Mouse (Mus musculus) liver, postnatal 0 days (tissue): ENCODE measurements at regions not wholly inside any gene's neighbourhood (a gene's known extent, or its start where the extent isn't known, plus 50 kb on each side); places are given as distances from the start of the nearest gene placed in this dataset.

Experiments
- ATAC-seq: fragments of 200-750 bp; cut with Nextera tagmentation; 2 replicates; pipeline ENCODE4 v1.8.0; 2017; ENCODE audit warnings: mild to moderate bottlenecking, moderate library complexity
- DNase-seq: peaks from one replicate; pipeline ENCODE4 v3.0.0-alpha.2; 2016
- H3K27ac ChIP-seq: fragments of 300-500 bp; sonication (generic); 2 replicates; pipeline ENCODE4 v1.5.1; 2014; ENCODE audit warnings: antibody characterized with exemption, moderate library complexity, mild to moderate bottlenecking, low read depth
- H3K27me3 ChIP-seq: fragments of 300-500 bp; sonication (generic); 2 replicates; pipeline ENCODE4 v1.6.1; 2014; ENCODE audit warnings: low read length, control low read depth, mixed read lengths; ENCODE audit not compliant: insufficient read depth
- H3K36me3 ChIP-seq: fragments of 300-500 bp; sonication (generic); replicated peaks from 2 replicates; pipeline ENCODE4 v1.6.1; 2014; ENCODE audit warnings: mild to moderate bottlenecking, control low read depth, low read length, moderate library complexity, mixed read lengths; ENCODE audit not compliant: insufficient read depth
- H3K4me1 ChIP-seq: fragments of 300-500 bp; sonication (generic); 2 replicates; pipeline ENCODE4 v1.6.1; 2014; ENCODE audit warnings: antibody characterized with exemption, mild to moderate bottlenecking, control low read depth; ENCODE audit not compliant: insufficient read depth
- H3K4me2 ChIP-seq: fragments of 300-500 bp; sonication (generic); 2 replicates; pipeline ENCODE4 v1.6.1; 2014; ENCODE audit warnings: low read depth, mild to moderate bottlenecking, low read length, moderate library complexity, mixed read lengths
- H3K4me3 ChIP-seq: fragments of 300-500 bp; sonication (generic); 2 replicates; pipeline ENCODE4 v1.5.1; 2014; ENCODE audit warnings: low read depth, low read length
- H3K9ac ChIP-seq: fragments of 300-500 bp; sonication (generic); replicated peaks from 2 replicates; pipeline ENCODE4 v1.6.1; 2014; ENCODE audit warnings: mild to moderate bottlenecking, moderate library complexity
- H3K9me3 ChIP-seq: fragments of 300-500 bp; sonication (generic); 2 replicates; pipeline ENCODE4 v1.6.1; 2016; ENCODE audit warnings: mild to moderate bottlenecking, control low read depth, low read length, mixed read lengths
- CTCF ChIP-seq: sonication (generic); IDR thresholded peaks from 2 replicates; pipeline ENCODE4 v1.5.1; 2016; ENCODE audit warnings: antibody characterized with exemption, low read depth
- EP300 ChIP-seq: IDR thresholded peaks from 2 replicates; pipeline ENCODE4 v1.6.1; 2016; ENCODE audit warnings: antibody characterized with exemption, low read depth, mild to moderate bottlenecking
- WGBS: fragments of 180-500 bp; shearing (Covaris S2); extraction: QIAGEN DNeasy Blood & Tissue Kit; methylation state at CpG from one replicate; pipeline ENCODE4 v1.1.7; 2014; ENCODE audit not compliant: insufficient replicate concordance; 5-methylcytosine and 5-hydroxymethylcytosine counted together

- ATAC-seq (no peak), DNase-seq (no peak)
- Histone ChIP-seq H3K27me3 (no peaks in the 10 kb centered on the region), H3K4me1 (no peaks in the 10 kb centered on the region), H3K36me3 (no peaks in the 10 kb centered on the region), H3K9ac (no peak overlapping the region), H3K9me3 (no peaks in the 10 kb centered on the region), H3K27ac (no peak overlapping the region), H3K4me2 (no peak overlapping the region), H3K4me3 (no peak overlapping the region)
- 79% methylated on average over 8 of the region's 8 CpGs for WGBS
- TF ChIP-seq EP300 = no peak
- no peak for TF ChIP-seq CTCF
These were observed 363.4 kb upstream of the Nr2f2 start for GRCm38 (mm10) chr7:70729896-70730295.

DNA sequence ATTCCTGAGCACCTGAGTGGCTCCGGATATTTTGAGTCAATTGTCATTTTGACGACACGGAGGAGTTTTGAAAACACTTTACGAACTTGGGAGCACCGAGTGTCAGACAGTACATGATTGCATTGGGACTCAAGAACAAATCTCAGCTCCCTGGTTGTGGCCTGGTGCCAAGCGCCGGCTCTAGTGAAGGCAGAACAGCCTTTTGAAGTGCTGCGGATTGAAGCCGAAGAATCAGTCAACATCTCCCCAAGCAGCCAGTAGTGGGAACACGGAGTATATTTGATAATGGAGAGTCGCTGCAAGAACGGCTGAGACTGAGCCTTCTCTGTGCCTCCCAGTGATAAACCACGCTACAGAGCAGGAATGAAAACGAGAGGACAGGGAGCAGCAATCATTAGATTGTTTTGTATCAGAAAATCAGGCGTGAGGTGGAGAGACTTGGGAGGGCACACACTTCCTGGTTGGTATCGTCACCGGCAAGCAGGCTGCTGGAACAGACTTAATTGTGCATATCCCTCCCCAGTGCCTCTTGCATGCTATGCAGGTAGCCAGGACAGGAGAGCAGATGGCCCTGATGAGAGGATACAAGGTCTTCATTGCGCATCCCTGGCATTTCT lies 351.7 kb upstream of the Nr2f2 start:
- Histone ChIP-seq H3K27me3 (no peaks in the 10 kb centered on the region), H3K27ac (no peak overlapping the region), H3K4me1 (no peaks in the 10 kb centered on the region), H3K4me2 (no peak overlapping the region), H3K4me3 (no peak overlapping the region), H3K9me3 (no peaks in the 10 kb centered on the region), H3K9ac (no peak overlapping the region), H3K36me3 (no peaks in the 10 kb centered on the region)
- no peak for DNase-seq
- no peak for TF ChIP-seq CTCF
- TF ChIP-seq EP300 = no peak
- WGBS = 75% methylated on average over 18 of the region's 18 CpGs
- no peak for ATAC-seq

DNA sequence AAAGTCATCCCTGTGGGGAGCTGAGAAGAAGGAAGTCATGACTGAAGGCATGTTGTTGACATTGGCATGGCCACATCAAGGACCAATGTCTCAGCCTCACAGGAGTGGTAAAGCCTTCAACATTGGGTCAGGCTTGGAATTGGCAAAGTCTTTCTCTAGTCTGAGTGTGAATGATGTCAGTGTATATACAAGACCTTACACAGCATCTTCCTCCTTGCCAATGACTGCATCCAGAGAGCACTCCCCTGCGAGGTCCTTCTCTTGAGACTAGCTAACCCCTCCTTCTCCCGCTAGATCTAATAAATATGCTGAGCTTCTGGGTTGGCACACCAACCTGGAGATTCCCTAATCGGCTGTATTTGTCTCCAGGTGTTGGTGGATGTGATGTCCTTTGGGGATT lies 351.1 kb upstream of the Nr2f2 start:
- no peak for ATAC-seq
- Histone ChIP-seq H3K4me2 (no peak overlapping the region), H3K9me3 (no peaks in the 10 kb centered on the region), H3K36me3 (no peaks in the 10 kb centered on the region), H3K27me3 (no peaks in the 10 kb centered on the region), H3K4me3 (no peak overlapping the region), H3K9ac (no peak overlapping the region), H3K4me1 (no peaks in the 10 kb centered on the region), H3K27ac (no peak overlapping the region)
- WGBS = 80% methylated on average over 3 of the region's 3 CpGs
- no peak for DNase-seq
- TF ChIP-seq CTCF (no peak), EP300 (no peak)

- no peak overlapping the region for H3K4me2 ChIP-seq
- no peaks in the 10 kb centered on the region for H3K36me3 ChIP-seq
- DNase-seq = no peak
- H3K27me3 ChIP-seq = no peaks in the 10 kb centered on the region
- ATAC-seq = no peak
- WGBS = 63% methylated on average over 4 of the region's 4 CpGs
- no peak overlapping the region for H3K9ac ChIP-seq
- no peak for TF ChIP-seq EP300
- TF ChIP-seq CTCF = no peak
- H3K9me3 ChIP-seq = no peaks in the 10 kb centered on the region
- H3K27ac ChIP-seq = no peak overlapping the region
- H3K4me3 ChIP-seq = no peak overlapping the region
- H3K4me1 ChIP-seq = no peaks in the 10 kb centered on the region
These were observed 350.4 kb upstream of the Nr2f2 start for GRCm38 (mm10) chr7:70716811-70717458.

DNA sequence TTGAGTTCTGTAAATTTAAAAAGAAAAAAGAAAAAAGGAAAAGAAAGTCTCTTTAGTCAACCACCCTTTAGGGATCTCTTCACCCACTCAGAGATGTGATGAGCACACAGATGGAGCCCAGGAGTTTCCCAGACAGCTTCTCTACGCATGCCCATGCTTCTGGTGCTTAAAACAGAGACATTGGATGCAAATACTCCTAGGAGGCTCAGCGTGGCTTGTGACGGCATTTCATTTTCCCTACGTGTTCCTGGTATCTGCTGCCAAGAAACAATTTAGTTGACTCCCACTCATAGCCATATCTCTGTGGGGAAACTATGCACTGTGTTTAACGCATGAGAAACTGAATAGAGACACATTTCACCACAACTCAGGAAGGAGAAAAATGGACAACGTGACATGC lies 345.6 kb upstream of the Nr2f2 start:
- Histone ChIP-seq H3K4me3 (no peak overlapping the region), H3K9me3 (no peaks in the 10 kb centered on the region), H3K4me2 (no peak overlapping the region), H3K27me3 (no peaks in the 10 kb centered on the region), H3K27ac (no peak overlapping the region), H3K4me1 (no peaks in the 10 kb centered on the region), H3K36me3 (no peaks in the 10 kb centered on the region), H3K9ac (no peak overlapping the region)
- WGBS = 77% methylated on average over 6 of the region's 6 CpGs
- no peak for ATAC-seq
- no peak for DNase-seq
- no peak for TF ChIP-seq EP300
- TF ChIP-seq CTCF = no peak

DNA sequence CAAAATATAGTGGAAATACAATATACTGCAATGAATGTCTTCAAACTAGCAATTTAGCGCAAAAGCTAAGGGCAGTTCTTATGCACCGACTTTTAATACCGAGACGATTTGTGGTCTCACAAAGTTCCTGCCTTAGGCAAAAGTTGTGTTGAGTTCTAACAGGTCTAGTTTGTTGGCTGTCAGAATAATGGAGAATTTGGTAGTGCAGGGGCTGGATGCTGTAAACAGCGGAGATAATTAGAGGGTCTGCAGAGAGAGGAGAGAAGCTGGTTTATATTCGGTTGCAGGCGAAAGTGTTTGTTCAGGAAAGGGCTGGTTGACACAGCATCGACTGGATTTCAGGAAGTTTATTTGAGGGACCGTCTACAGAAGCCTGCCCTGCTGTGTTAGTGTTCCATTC lies 339.7 kb upstream of the Nr2f2 start:
- TF ChIP-seq EP300 (no peak), CTCF (no peak)
- H3K9ac ChIP-seq = no peak overlapping the region
- no peaks in the 10 kb centered on the region for H3K36me3 ChIP-seq
- H3K27ac ChIP-seq = no peak overlapping the region
- ATAC-seq (no peak), DNase-seq (no peak)
- H3K4me1 ChIP-seq = no peaks in the 10 kb centered on the region
- no peaks in the 10 kb centered on the region for H3K27me3 ChIP-seq
- H3K9me3 ChIP-seq = no peaks in the 10 kb centered on the region
- no peak overlapping the region for H3K4me3 ChIP-seq
- H3K4me2 ChIP-seq = no peak overlapping the region
- WGBS = 58% methylated on average over 9 of the region's 9 CpGs
